Mouse (Mus musculus) CH12.LX (cell line): Measurements from ENCODE around the gene Hs3st3b1.

Experiments used
- CTCF ChIP-seq, 2 experiments: IDR thresholded peaks in 1 of 2; conservative IDR thresholded peaks in 1 of 2; 2 replicates each; pipeline ENCODE4 v1.5.1; 2011 to 2012; ENCODE audit warnings: low read depth in 2 of 2, low read length in 2 of 2, improper control_type of control experiment in 1 of 2, inconsistent platforms in 1 of 2, mild to moderate bottlenecking in 1 of 2, moderate library complexity in 1 of 2
- ETS1 ChIP-seq: conservative IDR thresholded peaks from 2 replicates; pipeline ENCODE4 v1.6.1; 2012; ENCODE audit warnings: low read depth, mild to moderate bottlenecking, inconsistent platforms, low read length, improper control_type of control experiment, moderate library complexity
- NELFE ChIP-seq: IDR thresholded peaks from 2 replicates; pipeline ENCODE4 v1.6.1; 2011; ENCODE audit warnings: low read depth, low read length, improper control_type of control experiment

DNA sequence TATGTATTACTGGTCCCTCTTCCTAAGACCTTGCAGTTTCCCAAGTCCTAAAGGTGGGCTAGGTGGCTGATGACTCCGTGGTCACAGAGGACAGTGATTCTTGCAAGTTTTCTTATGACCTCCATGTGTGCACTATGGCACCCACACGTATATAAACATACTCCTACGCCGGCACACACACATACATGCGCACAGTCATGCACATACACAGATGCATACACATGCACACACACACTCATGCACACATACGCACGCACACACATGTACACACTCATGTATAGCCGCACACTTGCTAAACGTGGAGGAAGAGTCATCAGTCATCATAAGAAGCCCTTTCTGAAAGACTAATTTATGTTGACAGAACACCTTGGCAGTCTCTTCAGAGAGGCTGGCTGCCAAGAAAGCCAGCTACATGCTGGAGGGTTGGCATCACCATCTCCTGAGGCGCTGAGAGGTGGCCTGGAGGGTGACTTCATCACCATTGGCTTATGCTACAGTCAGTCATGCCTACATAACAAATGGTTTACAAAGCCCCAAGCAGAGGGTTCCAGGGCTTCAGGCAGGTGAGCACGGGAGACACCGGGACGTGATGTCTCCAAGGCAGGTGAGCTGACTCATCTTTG is 21.3 kb upstream of the Hs3st3b1 start:
- TF ChIP-seq NELFE = no peak
- no peak for TF ChIP-seq CTCF (conservative IDR thresholded peaks at IDR 0.05 in 1 of 2, IDR thresholded peaks at IDR 0.05 in 1 of 2; ENCODE audit: low read depth in 2 of 2, low read length in 2 of 2)
- no peak for TF ChIP-seq ETS1
